Mouse (Mus musculus) heart, embryonic 15.5 days (tissue): ENCODE data around the gene Ets1. TPM values are rescaled to one million over a fixed set of nuclear protein-coding genes. Genes with fewer than 3 reads are reported as not detected.

Source experiments
- ATAC-seq: fragments of 200-750 bp; cut with Nextera tagmentation; replicated peaks from 2 replicates; pipeline ENCODE4 v1.8.0; 2017; ENCODE audit warnings: low read depth, moderate TSS enrichment; ENCODE audit not compliant: insufficient number of reproducible peaks, insufficient read depth, low FRiP score
- H3K27ac ChIP-seq: fragments of 300-500 bp; sonication (generic); 2 replicates; pipeline ENCODE4 v1.5.1; 2015; ENCODE audit warnings: mild to moderate bottlenecking, inconsistent platforms
- H3K27me3 ChIP-seq: fragments of 300-500 bp; sonication (generic); 2 replicates; pipeline ENCODE4 v1.6.1; 2015; ENCODE audit warnings: inconsistent platforms
- H3K36me3 ChIP-seq: fragments of 300-500 bp; sonication (generic); 2 replicates; pipeline ENCODE4 v1.6.1; 2015; ENCODE audit warnings: mild to moderate bottlenecking, inconsistent platforms
- H3K4me1 ChIP-seq: fragments of 300-500 bp; sonication (generic); replicated peaks from 2 replicates; pipeline ENCODE4 v1.6.1; 2015; ENCODE audit warnings: inconsistent platforms
- H3K4me2 ChIP-seq: fragments of 300-500 bp; sonication (generic); 2 replicates; pipeline ENCODE4 v1.6.1; 2015; ENCODE audit warnings: inconsistent platforms, mild to moderate bottlenecking, moderate library complexity
- H3K4me3 ChIP-seq: fragments of 300-500 bp; sonication (generic); 2 replicates; pipeline ENCODE4 v1.5.1; 2015; ENCODE audit warnings: mild to moderate bottlenecking, inconsistent platforms
- H3K9ac ChIP-seq: fragments of 300-500 bp; sonication (generic); 2 replicates; pipeline ENCODE4 v1.6.1; 2015; ENCODE audit warnings: mild to moderate bottlenecking, inconsistent platforms
- H3K9me3 ChIP-seq: fragments of 300-500 bp; sonication (generic); replicated peaks from 2 replicates; pipeline ENCODE4 v1.6.1; 2016; ENCODE audit warnings: inconsistent platforms
- WGBS: fragments of 180-500 bp; shearing (Covaris S2); methylation state at CpG from one replicate; pipeline ENCODE4 v1.1.7; 2015; ENCODE audit warnings: mixed read lengths; 5-methylcytosine and 5-hydroxymethylcytosine counted together
- polyA plus RNA-seq: library from polyadenylated mRNA; unstranded; fragments of >200 nt; fragmentation: Nextera tagmentation; extraction: Ambion mirVana; gene quantifications from 2 replicates; pipeline ENCODE4 v1.2.1, GENCODE M21; 2015

Ets1 gene
- polyA plus RNA-seq, 1 experiment from 2014 or later, result 46.3 TPM

DNA sequence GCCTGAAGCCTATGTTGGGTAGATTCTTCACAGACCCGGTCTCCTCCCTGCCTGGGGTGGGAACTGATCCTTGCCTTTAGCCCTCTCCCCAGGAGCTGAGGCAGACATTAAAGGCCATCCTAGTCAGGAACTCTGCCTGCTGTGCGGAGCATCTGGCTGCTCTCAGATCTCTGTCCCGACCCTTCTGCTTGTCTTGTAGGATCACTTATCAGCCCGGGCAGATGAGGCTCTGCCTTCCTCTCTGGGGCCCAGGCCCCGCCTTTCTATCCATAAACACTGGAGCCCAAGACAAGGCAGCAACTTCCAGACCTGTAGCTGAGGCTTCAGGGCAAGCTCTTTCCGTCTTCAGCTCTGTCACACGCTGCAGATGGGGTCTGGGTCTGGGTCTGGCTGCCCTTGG lies 28.8 kb upstream of the Ets1 start:
- Histone ChIP-seq H3K9me3 (no peaks in the 10 kb centered on the region), H3K4me2 (no peak overlapping the region), H3K36me3 (no peaks in the 10 kb centered on the region), H3K27ac (no peak overlapping the region), H3K9ac (no peak overlapping the region), H3K27me3 (0 out of 2 replicates have a peak, but pooled peaks cover 2% of the 10 kb centered on the region), H3K4me1 (no peaks in the 10 kb centered on the region; the same call in 1 of the 2 replicates), H3K4me3 (no peak overlapping the region)
- no peak for ATAC-seq
- WGBS, result 38% methylated on average over 7 of the region's 7 CpGs

DNA sequence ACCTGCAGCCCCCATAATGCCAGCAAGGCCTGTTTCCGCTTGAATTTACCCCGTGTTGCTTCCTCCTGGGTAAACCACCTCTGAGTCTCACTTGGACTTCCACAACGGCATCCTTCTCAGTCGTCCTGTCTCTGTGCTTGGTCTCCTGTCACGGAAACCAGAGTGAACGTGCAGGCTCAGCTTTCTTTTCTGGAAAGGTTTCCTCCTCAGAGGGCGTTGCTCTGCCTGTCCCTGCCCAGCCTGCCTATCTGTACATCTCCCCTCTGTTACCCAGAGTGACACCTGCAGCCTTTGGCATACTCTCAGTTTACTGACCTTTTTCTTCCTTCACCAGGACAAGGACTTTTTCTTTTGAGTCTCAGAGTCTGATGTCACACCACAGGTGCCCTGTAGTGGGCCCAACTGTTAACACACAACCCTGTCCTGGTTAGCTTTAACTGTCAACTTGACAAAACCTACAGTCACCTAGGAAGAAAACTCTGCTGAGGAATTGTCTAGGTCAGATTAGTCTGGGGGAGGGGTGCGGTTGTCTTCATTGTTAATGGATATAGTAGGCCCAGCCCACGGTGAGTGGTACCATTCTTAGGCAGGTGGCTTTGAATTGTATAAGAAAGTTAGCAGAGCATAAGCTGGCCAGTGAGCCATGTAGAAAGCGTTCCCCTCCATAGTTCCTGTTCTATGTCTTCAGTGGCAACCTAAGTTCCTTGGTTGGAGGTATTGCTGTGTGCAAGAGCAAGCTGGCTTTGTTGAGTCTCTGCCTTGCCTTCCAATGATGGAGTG lies 27.0 kb upstream of the Ets1 start:
- Histone ChIP-seq H3K4me2 (no peak overlapping the region), H3K4me3 (no peak overlapping the region), H3K9me3 (no peaks in the 10 kb centered on the region), H3K27me3 (0 out of 2 replicates have a peak, but pooled peaks cover 2% of the 10 kb centered on the region), H3K9ac (no peak overlapping the region), H3K36me3 (no peaks in the 10 kb centered on the region), H3K27ac (no peak overlapping the region), H3K4me1 (no peaks in the 10 kb centered on the region; the same call in 1 of the 2 replicates)
- no peak for ATAC-seq
- 76% methylated on average over 10 of the region's 10 CpGs for WGBS

DNA sequence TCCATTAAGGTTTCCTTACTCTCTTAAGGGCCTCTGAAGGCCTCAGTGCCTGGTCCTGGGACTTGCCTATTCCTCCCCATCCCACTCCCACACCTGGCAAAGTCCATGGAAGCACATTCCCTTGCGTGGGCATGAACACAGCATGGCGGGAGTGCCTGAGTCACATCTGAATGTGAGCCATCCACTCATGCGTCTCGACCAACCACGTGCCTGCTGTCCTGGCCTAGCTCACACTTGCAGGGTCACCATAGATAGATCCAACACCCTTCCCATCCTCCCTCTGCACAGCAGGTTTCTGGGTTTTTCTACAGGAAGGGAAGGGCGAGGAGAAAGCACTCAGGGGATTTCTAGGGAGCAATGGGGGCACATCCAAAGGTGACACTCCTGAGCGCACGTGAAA lies 25.8 kb upstream of the Ets1 start:
- 85% methylated on average over 8 of the region's 8 CpGs for WGBS
- no peak overlapping the region for H3K27ac ChIP-seq
- no peaks in the 10 kb centered on the region; the same call in 1 of the 2 replicates for H3K4me1 ChIP-seq
- H3K9me3 ChIP-seq, result no peaks in the 10 kb centered on the region
- H3K4me2 ChIP-seq, result no peak overlapping the region
- no peak overlapping the region for H3K9ac ChIP-seq
- H3K27me3 ChIP-seq, result 0 out of 2 replicates have a peak, but pooled peaks cover 2% of the 10 kb centered on the region
- ATAC-seq, result no peak
- no peak overlapping the region for H3K4me3 ChIP-seq
- H3K36me3 ChIP-seq, result no peaks in the 10 kb centered on the region

DNA sequence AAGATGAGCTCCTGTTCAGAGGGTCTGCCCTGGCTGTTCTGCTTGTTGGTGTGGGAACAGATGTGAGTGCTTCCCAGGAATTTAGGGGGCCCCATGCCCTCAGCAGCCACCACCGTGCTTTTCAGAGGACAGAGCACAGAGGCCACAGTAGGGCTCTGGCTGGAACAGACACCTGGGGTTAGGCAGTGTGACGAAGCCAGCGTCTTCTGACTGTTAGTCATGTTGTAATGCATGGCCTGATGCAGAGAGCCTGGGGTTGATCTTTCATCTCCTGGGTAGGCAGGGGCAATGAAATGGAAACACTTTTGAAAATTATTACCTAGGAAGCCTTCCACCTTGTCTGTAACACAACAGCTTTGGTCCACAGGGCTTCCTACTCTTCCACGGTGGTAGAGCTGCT lies 25.4 kb upstream of the Ets1 start:
- Histone ChIP-seq H3K27me3 (0 out of 2 replicates have a peak, but pooled peaks cover 2% of the 10 kb centered on the region), H3K9ac (no peak overlapping the region), H3K4me2 (no peak overlapping the region), H3K36me3 (no peaks in the 10 kb centered on the region), H3K27ac (no peak overlapping the region), H3K4me1 (no peaks in the 10 kb centered on the region; the same call in 1 of the 2 replicates), H3K9me3 (no peaks in the 10 kb centered on the region), H3K4me3 (no peak overlapping the region)
- no peak for ATAC-seq
- 62% methylated on average over 4 of the region's 4 CpGs for WGBS

DNA sequence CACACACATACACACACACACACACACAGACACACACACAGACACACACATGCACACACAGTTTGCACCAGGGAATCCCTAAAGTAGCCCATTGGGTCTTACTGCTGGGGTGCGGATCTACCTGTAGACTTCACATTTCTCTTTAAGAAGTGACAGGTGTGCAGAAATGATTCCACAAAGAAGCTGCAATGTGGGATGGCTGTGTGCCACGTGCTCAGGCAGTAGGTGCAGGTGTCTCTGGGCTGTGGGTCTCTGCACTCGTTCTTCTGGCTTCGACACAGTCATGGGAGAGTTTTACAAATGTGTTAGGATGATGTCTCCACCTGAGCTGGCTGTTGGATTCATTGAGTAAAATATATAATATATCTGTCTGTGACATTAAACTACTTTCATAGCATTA lies 24.7 kb upstream of the Ets1 start:
- Histone ChIP-seq H3K27me3 (no peaks in the 10 kb centered on the region), H3K27ac (no peak overlapping the region), H3K4me1 (peaks cover 4% of the 10 kb centered on the region; the same call in 1 of the 2 replicates), H3K36me3 (no peaks in the 10 kb centered on the region), H3K4me2 (no peak overlapping the region), H3K4me3 (no peak overlapping the region), H3K9me3 (no peaks in the 10 kb centered on the region), H3K9ac (no peak overlapping the region)
- no peak for ATAC-seq
- 88% methylated on average over 4 of the region's 4 CpGs for WGBS

GRCm38 (mm10) chr9:32612426-32612825 lies 23.6 kb upstream of the Ets1 start:
- no peaks in the 10 kb centered on the region for H3K27me3 ChIP-seq
- peak overlapping the region; percentile 6 for H3K27ac ChIP-seq
- peaks cover 4% of the 10 kb centered on the region; the same call in 1 of the 2 replicates for H3K4me1 ChIP-seq
- no peak overlapping the region for H3K9ac ChIP-seq
- 83% methylated on average over 5 of the region's 5 CpGs for WGBS
- no peaks in the 10 kb centered on the region for H3K9me3 ChIP-seq
- H3K4me3 ChIP-seq, result no peak overlapping the region
- H3K4me2 ChIP-seq, result no peak overlapping the region
- no peak for ATAC-seq
- no peaks in the 10 kb centered on the region for H3K36me3 ChIP-seq

DNA sequence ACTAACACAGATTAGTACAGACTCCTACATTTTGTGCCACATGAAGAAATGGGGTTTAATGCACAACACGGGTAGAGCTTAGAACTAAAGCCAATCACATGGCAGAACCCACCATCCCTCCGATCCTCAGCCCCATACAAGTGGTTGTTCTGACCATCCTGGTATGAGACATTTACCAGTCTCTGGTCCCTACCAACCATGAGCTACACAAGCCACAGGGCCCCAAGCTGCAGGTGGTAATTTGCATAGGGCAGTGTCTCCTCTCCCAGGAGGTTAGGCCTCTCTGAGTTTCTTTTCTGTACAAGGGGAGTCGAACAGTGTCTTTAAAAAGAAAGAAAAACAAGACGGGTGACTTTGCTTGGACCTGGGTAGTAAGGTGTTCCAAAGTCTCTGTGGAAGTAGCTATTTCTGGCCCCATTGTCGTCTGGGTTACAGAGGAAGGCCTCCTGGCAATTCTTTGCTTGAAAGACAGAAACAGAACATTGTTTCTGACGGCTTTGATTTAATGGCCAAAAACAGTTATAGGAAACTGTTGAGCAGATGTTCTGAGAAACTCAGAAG lies 23.1 kb upstream of the Ets1 start:
- ATAC-seq, result no peak
- H3K4me1 ChIP-seq, result peaks cover 4% of the 10 kb centered on the region; the same call in 1 of the 2 replicates
- H3K9ac ChIP-seq, result no peak overlapping the region
- H3K4me2 ChIP-seq, result no peak overlapping the region
- H3K9me3 ChIP-seq, result no peaks in the 10 kb centered on the region
- no peaks in the 10 kb centered on the region for H3K27me3 ChIP-seq
- 51% methylated on average over 6 of the region's 6 CpGs for WGBS
- H3K27ac ChIP-seq, result peak overlapping the region; percentile 49
- no peaks in the 10 kb centered on the region for H3K36me3 ChIP-seq
- no peak overlapping the region for H3K4me3 ChIP-seq

GRCm38 (mm10) chr9:32614191-32614590 lies 21.8 kb upstream of the Ets1 start:
- no peak for ATAC-seq
- Histone ChIP-seq H3K36me3 (no peaks in the 10 kb centered on the region), H3K4me1 (peaks cover 4% of the 10 kb centered on the region; the same call in 1 of the 2 replicates), H3K9ac (no peak overlapping the region), H3K27me3 (no peaks in the 10 kb centered on the region), H3K4me3 (no peak overlapping the region), H3K9me3 (no peaks in the 10 kb centered on the region), H3K27ac (peak overlapping the region; percentile 49; the same call in 1 of the 2 replicates), H3K4me2 (no peak overlapping the region)
- WGBS, result 81% methylated on average over 9 of the region's 9 CpGs

DNA sequence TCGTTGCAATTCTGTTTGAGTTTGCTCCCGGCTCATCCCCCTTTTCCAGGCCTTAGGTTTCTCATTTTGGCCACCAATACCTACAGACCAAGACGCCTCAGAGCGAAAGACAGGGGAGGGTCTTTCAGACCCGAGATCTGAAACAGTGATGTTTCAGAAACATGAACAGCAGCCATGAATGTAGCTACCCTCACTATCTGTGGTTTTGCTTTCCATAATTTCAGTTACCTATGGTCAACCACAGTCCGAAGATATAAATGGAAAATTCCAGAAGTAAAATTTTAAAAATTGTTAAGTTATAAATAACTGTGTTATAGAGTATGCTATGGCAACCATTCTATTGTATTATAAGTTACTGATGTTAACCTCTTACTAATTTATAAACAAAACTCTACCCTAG lies 20.6 kb upstream of the Ets1 start:
- H3K4me2 ChIP-seq, result no peak overlapping the region
- no peak overlapping the region for H3K27ac ChIP-seq
- peaks cover 4% of the 10 kb centered on the region; the same call in 1 of the 2 replicates for H3K4me1 ChIP-seq
- ATAC-seq, result no peak
- no peaks in the 10 kb centered on the region for H3K36me3 ChIP-seq
- H3K9me3 ChIP-seq, result no peaks in the 10 kb centered on the region
- WGBS, result 83% methylated on average over 6 of the region's 6 CpGs
- no peak overlapping the region for H3K4me3 ChIP-seq
- H3K27me3 ChIP-seq, result no peaks in the 10 kb centered on the region
- no peak overlapping the region for H3K9ac ChIP-seq

GRCm38 (mm10) chr9:32615986-32616385 lies 20.0 kb upstream of the Ets1 start:
- Histone ChIP-seq H3K4me3 (no peak overlapping the region), H3K9ac (no peak overlapping the region), H3K27me3 (no peaks in the 10 kb centered on the region), H3K9me3 (no peaks in the 10 kb centered on the region), H3K4me1 (peaks cover 4% of the 10 kb centered on the region; the same call in 1 of the 2 replicates), H3K36me3 (no peaks in the 10 kb centered on the region), H3K4me2 (no peak overlapping the region), H3K27ac (no peak overlapping the region)
- 12% methylated on average over 7 of the region's 7 CpGs for WGBS
- no peak for ATAC-seq

GRCm38 (mm10) chr9:32616516-32617429 lies 19.2 kb upstream of the Ets1 start:
- Histone ChIP-seq H3K27ac (no peak overlapping the region), H3K4me3 (no peak overlapping the region), H3K9me3 (no peaks in the 10 kb centered on the region), H3K9ac (no peak overlapping the region), H3K4me2 (no peak overlapping the region), H3K36me3 (no peaks in the 10 kb centered on the region), H3K27me3 (no peaks in the 10 kb centered on the region), H3K4me1 (peaks cover 4% of the 10 kb centered on the region; the same call in 1 of the 2 replicates)
- ATAC-seq, result no peak
- WGBS, result 74% methylated on average over 5 of the region's 5 CpGs
